15 mouse cellular contexts compared by ENCODE assay signal in the genomic region with DNA sequence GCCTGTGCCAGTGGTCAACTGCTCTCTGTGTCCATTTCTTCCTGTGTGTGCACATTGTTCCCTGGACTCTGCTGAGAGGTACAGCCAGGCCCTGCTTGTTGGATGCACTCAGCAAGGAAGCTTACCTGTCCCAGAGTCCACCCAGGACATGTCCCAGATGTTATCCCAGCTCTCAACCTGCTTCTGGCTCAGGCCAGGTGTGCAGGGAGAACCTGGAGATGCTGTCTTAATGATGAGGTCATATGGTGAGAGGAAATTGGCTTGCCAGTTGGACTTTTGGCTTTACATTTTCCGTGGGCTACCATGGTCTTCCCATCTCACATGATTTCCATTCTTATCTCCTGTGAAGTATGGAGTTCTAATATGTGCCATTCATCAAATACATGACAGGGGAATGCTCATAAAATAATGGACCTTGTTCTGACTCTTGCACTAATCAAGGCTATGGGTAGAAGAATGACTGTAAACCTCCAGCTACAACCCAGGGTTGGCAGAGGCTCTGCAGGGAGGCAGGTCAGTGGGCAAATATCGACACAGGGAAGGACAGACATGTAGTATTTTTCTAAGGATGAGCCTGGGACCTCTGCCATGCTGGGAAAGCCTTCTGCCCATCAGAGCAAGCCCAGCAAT.
"Had no signal": no experiment of that assay in that cellular context is flagged by ENCODE, and none has a peak within 500 bp of the region (broad histone marks: within the 10 kb centered on the region; RNA-seq: fewer than 3 reads in every experiment).

No protein-coding gene starts in this region.

- H3K9ac ChIP-seq: neural tube, embryonic 13.5 days; neural tube, embryonic 15.5 days; stomach, embryonic 15.5 days had no signal

- DNase-seq: retina, postnatal 1 day; right cerebral cortex, adult 18-20 months; right cerebral cortex, postnatal 14 days; right cerebral cortex, postnatal 25 days; right cerebral cortex, postnatal 4 days; spleen, adult 18-20 months; thymus, adult 18-20 months; thymus, adult 2 months; thymus, postnatal 14 days; thymus, postnatal 25 days; thymus, postnatal 4 days had no signal

- H3K27me3 ChIP-seq: neural tube, embryonic 13.5 days; neural tube, embryonic 15.5 days; stomach, embryonic 15.5 days had no signal

- H3K4me3 ChIP-seq: neural tube, embryonic 13.5 days; neural tube, embryonic 15.5 days; stomach, embryonic 15.5 days had no signal

- H3K36me3 ChIP-seq: neural tube, embryonic 13.5 days; neural tube, embryonic 15.5 days; stomach, embryonic 15.5 days had no signal

- H3K27ac ChIP-seq: neural tube, embryonic 13.5 days; neural tube, embryonic 15.5 days; stomach, embryonic 15.5 days; stomach, postnatal 0 days had no signal

- H3K9me3 ChIP-seq: neural tube, embryonic 13.5 days; neural tube, embryonic 15.5 days; stomach, embryonic 15.5 days had no signal

- H3K4me1 ChIP-seq: neural tube, embryonic 13.5 days; neural tube, embryonic 15.5 days; stomach, embryonic 15.5 days had no signal

- H3K4me2 ChIP-seq: neural tube, embryonic 13.5 days; neural tube, embryonic 15.5 days; stomach, embryonic 15.5 days had no signal
